Mouse (Mus musculus): ENCODE measurements around the gene Rnf149.
A peak's percentile ranks its signal among the peaks of the same experiment; 100 is the strongest.
"Not testable (repeated sequence)": the region's sequence is repeated elsewhere in the genome, so short reads cannot be mapped to it uniquely, and the experiment has no call there.

Rnf149 gene

GRCm38 (mm10) chr1:39577253-39577705 lies at the start of gene Rnf149:
Rnf149 (minus strand) TSS chr1:39577405.
- peak; percentile 97 for DNase-seq (ENCODE audit: inconsistent ontology term)

GRCm38 (mm10) chr1:39625491-39625890 lies 48.3 kb upstream of the Rnf149 start:
- no peak for DNase-seq (ENCODE audit: inconsistent ontology term)

- no peak for DNase-seq (ENCODE audit: inconsistent ontology term)
Measured at GRCm38 (mm10) chr1:39623729-39624128, 46.5 kb upstream of the Rnf149 start.

- no peak for DNase-seq (ENCODE audit: inconsistent ontology term)
Measured at GRCm38 (mm10) chr1:39623106-39623505, 45.9 kb upstream of the Rnf149 start.

GRCm38 (mm10) chr1:39618524-39618923 lies 41.3 kb upstream of the Rnf149 start:
- DNase-seq (ENCODE audit: inconsistent ontology term) = no peak

- no peak for DNase-seq (ENCODE audit: inconsistent ontology term)
Measured at GRCm38 (mm10) chr1:39615526-39615925, 38.3 kb upstream of the Rnf149 start.

- peak; percentile 35 for DNase-seq (ENCODE audit: inconsistent ontology term)
Measured at GRCm38 (mm10) chr1:39614462-39615279, 37.5 kb upstream of the Rnf149 start.

GRCm38 (mm10) chr1:39613061-39613460 lies 35.9 kb upstream of the Rnf149 start:
- DNase-seq (ENCODE audit: inconsistent ontology term) = no peak

- DNase-seq (ENCODE audit: inconsistent ontology term) = no peak
Measured at GRCm38 (mm10) chr1:39612491-39612890, 35.3 kb upstream of the Rnf149 start.

- no peak for DNase-seq (ENCODE audit: inconsistent ontology term)
Measured at GRCm38 (mm10) chr1:39608534-39608933, 31.3 kb upstream of the Rnf149 start.

- DNase-seq (ENCODE audit: inconsistent ontology term) = no peak
Measured at GRCm38 (mm10) chr1:39602477-39602876, 25.3 kb upstream of the Rnf149 start.

- peak; percentile 95 for DNase-seq (ENCODE audit: inconsistent ontology term)
Measured at GRCm38 (mm10) chr1:39598726-39599125, 21.5 kb upstream of the Rnf149 start.

- not testable (repeated sequence) for DNase-seq (ENCODE audit: inconsistent ontology term)
Measured at GRCm38 (mm10) chr1:39597135-39597534, 19.9 kb upstream of the Rnf149 start.

GRCm38 (mm10) chr1:39593836-39594235 lies 16.6 kb upstream of the Rnf149 start:
- no peak for DNase-seq (ENCODE audit: inconsistent ontology term)

GRCm38 (mm10) chr1:39592090-39592489 lies 14.9 kb upstream of the Rnf149 start:
- no peak for DNase-seq (ENCODE audit: inconsistent ontology term)

- DNase-seq (ENCODE audit: inconsistent ontology term) = not testable (repeated sequence)
Measured at GRCm38 (mm10) chr1:39591557-39591956, 14.4 kb upstream of the Rnf149 start.

- no peak for DNase-seq (ENCODE audit: inconsistent ontology term)
Measured at GRCm38 (mm10) chr1:39590193-39590592, 13.0 kb upstream of the Rnf149 start.

- no peak for DNase-seq (ENCODE audit: inconsistent ontology term)
Measured at GRCm38 (mm10) chr1:39585416-39585815, 8.2 kb upstream of the Rnf149 start.

GRCm38 (mm10) chr1:39583173-39583572 lies 6.0 kb upstream of the Rnf149 start:
- no peak for DNase-seq (ENCODE audit: inconsistent ontology term)

GRCm38 (mm10) chr1:39581215-39581614 lies 4.0 kb upstream of the Rnf149 start:
- no peak for DNase-seq (ENCODE audit: inconsistent ontology term)

- no peak for DNase-seq (ENCODE audit: inconsistent ontology term)
Measured at GRCm38 (mm10) chr1:39579139-39579538, 1.9 kb upstream of the Rnf149 start.

- no peak for DNase-seq (ENCODE audit: inconsistent ontology term)
Measured at GRCm38 (mm10) chr1:39578446-39578845, 1.2 kb upstream of the Rnf149 start.

- DNase-seq (ENCODE audit: inconsistent ontology term) = peak; percentile 73
Measured at GRCm38 (mm10) chr1:39576431-39577243, 568 bp downstream of the Rnf149 start.
